Mouse (Mus musculus): Measurements from ENCODE around the gene Crmp1. TPM values are rescaled to one million over a fixed set of nuclear protein-coding genes. Genes with fewer than 3 reads are reported as not detected.

The Crmp1 gene
- polyA plus RNA-seq, 1 experiment from 2014 or later, result 11.8 TPM

- Histone ChIP-seq H3K9ac (no peak overlapping the region), H3K4me2 (no peak overlapping the region), H3K4me1 (replicated peaks) (no peaks in the 10 kb centered on the region), H3K27me3 (replicated peaks) (peaks cover 3% of the 10 kb centered on the region; the same call in 1 of the 2 replicates), H3K4me3 (no peak overlapping the region), H3K36me3 (no peaks in the 10 kb centered on the region), H3K27ac (ENCODE audit: poor library complexity, severe bottlenecking) (no peak overlapping the region), H3K9me3 (replicated peaks) (no peaks in the 10 kb centered on the region)
- no peak for ATAC-seq (ENCODE audit: insufficient number of reproducible peaks, low FRiP score)
- WGBS, result 76% methylated on average over 6 of the region's 6 CpGs
These were observed 27.1 kb upstream of the Crmp1 start for GRCm38 (mm10) chr5:37214614-37215013.

GRCm38 (mm10) chr5:37215276-37215675 is 26.5 kb upstream of the Crmp1 start:
- Histone ChIP-seq H3K27ac (ENCODE audit: poor library complexity, severe bottlenecking) (no peak overlapping the region), H3K36me3 (no peaks in the 10 kb centered on the region), H3K9me3 (replicated peaks) (no peaks in the 10 kb centered on the region), H3K4me3 (no peak overlapping the region), H3K9ac (no peak overlapping the region), H3K4me2 (no peak overlapping the region), H3K4me1 (replicated peaks) (no peaks in the 10 kb centered on the region), H3K27me3 (replicated peaks) (peaks cover 3% of the 10 kb centered on the region; the same call in 1 of the 2 replicates)
- ATAC-seq (ENCODE audit: insufficient number of reproducible peaks, low FRiP score), result no peak
- 81% methylated on average over 7 of the region's 7 CpGs for WGBS

- H3K4me1 ChIP-seq (replicated peaks), result no peaks in the 10 kb centered on the region
- H3K27ac ChIP-seq (ENCODE audit: poor library complexity, severe bottlenecking), result no peak overlapping the region
- H3K4me2 ChIP-seq, result no peak overlapping the region
- H3K36me3 ChIP-seq, result no peaks in the 10 kb centered on the region
- no peak overlapping the region for H3K4me3 ChIP-seq
- H3K27me3 ChIP-seq (replicated peaks), result peaks cover 7% of the 10 kb centered on the region; the same call in 1 of the 2 replicates
- no peak for ATAC-seq (ENCODE audit: insufficient number of reproducible peaks, low FRiP score)
- WGBS, result 46% methylated on average over 5 of the region's 5 CpGs
- H3K9me3 ChIP-seq (replicated peaks), result no peaks in the 10 kb centered on the region
- no peak overlapping the region for H3K9ac ChIP-seq
These were observed 22.1 kb upstream of the Crmp1 start for GRCm38 (mm10) chr5:37219615-37220014.

- 71% methylated on average over 5 of the region's 5 CpGs for WGBS
These were observed 21.2 kb upstream of the Crmp1 start for GRCm38 (mm10) chr5:37220575-37220974.

GRCm38 (mm10) chr5:37221563-37221962 is 20.2 kb upstream of the Crmp1 start:
- WGBS, result 58% methylated on average over 6 of the region's 6 CpGs
- no peak overlapping the region for H3K9ac ChIP-seq
- H3K9me3 ChIP-seq (replicated peaks), result no peaks in the 10 kb centered on the region
- H3K4me1 ChIP-seq (replicated peaks), result 0 out of 2 replicates have a peak, but pooled peaks cover 8% of the 10 kb centered on the region
- H3K4me3 ChIP-seq, result no peak overlapping the region
- H3K27ac ChIP-seq (ENCODE audit: poor library complexity, severe bottlenecking), result no peak overlapping the region
- H3K27me3 ChIP-seq (replicated peaks), result peaks cover 7% of the 10 kb centered on the region; the same call in 1 of the 2 replicates
- no peaks in the 10 kb centered on the region for H3K36me3 ChIP-seq
- ATAC-seq (ENCODE audit: insufficient number of reproducible peaks, low FRiP score), result no peak
- no peak overlapping the region for H3K4me2 ChIP-seq

More at GRCm38 (mm10) chr5:37220575-37220974, 21.2 kb upstream of the Crmp1 start:
- no peaks in the 10 kb centered on the region for H3K9me3 ChIP-seq (replicated peaks)
- H3K4me2 ChIP-seq, result no peak overlapping the region
- H3K27me3 ChIP-seq (replicated peaks), result peaks cover 7% of the 10 kb centered on the region; the same call in 1 of the 2 replicates
- no peak overlapping the region for H3K9ac ChIP-seq
- 0 out of 2 replicates have a peak, but pooled peaks cover 1% of the 10 kb centered on the region for H3K4me1 ChIP-seq (replicated peaks)
- H3K27ac ChIP-seq (ENCODE audit: poor library complexity, severe bottlenecking), result no peak overlapping the region
- no peaks in the 10 kb centered on the region for H3K36me3 ChIP-seq
- H3K4me3 ChIP-seq, result no peak overlapping the region
- ATAC-seq (ENCODE audit: insufficient number of reproducible peaks, low FRiP score), result no peak

GRCm38 (mm10) chr5:37222316-37222715 is 19.4 kb upstream of the Crmp1 start:
- Histone ChIP-seq H3K36me3 (no peaks in the 10 kb centered on the region), H3K4me2 (no peak overlapping the region), H3K4me3 (no peak overlapping the region), H3K9me3 (replicated peaks) (no peaks in the 10 kb centered on the region), H3K9ac (no peak overlapping the region), H3K27me3 (replicated peaks) (peaks cover 7% of the 10 kb centered on the region; the same call in 1 of the 2 replicates), H3K4me1 (replicated peaks) (peaks cover 8% of the 10 kb centered on the region; the same call in 1 of the 2 replicates), H3K27ac (ENCODE audit: poor library complexity, severe bottlenecking) (no peak overlapping the region)
- ATAC-seq (ENCODE audit: insufficient number of reproducible peaks, low FRiP score), result no peak
- WGBS, result 65% methylated on average over 8 of the region's 8 CpGs

- peaks cover 13% of the 10 kb centered on the region for H3K27me3 ChIP-seq (replicated peaks)
- H3K4me3 ChIP-seq, result no peak overlapping the region
- no peak overlapping the region for H3K27ac ChIP-seq (ENCODE audit: poor library complexity, severe bottlenecking)
- no peak overlapping the region for H3K4me2 ChIP-seq
- ATAC-seq (ENCODE audit: insufficient number of reproducible peaks, low FRiP score), result no peak
- peaks cover 16% of the 10 kb centered on the region; the same call in 1 of the 2 replicates for H3K4me1 ChIP-seq (replicated peaks)
- WGBS, result 81% methylated on average over 1 of the region's 1 CpGs
- no peaks in the 10 kb centered on the region for H3K9me3 ChIP-seq (replicated peaks)
- H3K9ac ChIP-seq, result no peak overlapping the region
- no peaks in the 10 kb centered on the region for H3K36me3 ChIP-seq
These were observed 16.0 kb upstream of the Crmp1 start for GRCm38 (mm10) chr5:37225708-37226107.

GRCm38 (mm10) chr5:37227956-37228680 is 13.6 kb upstream of the Crmp1 start:
- H3K4me3 ChIP-seq, result no peak overlapping the region
- H3K4me1 ChIP-seq (replicated peaks), result peaks cover 16% of the 10 kb centered on the region; the same call in 1 of the 2 replicates
- WGBS, result 31% methylated on average over 6 of the region's 6 CpGs
- no peak overlapping the region for H3K4me2 ChIP-seq
- no peaks in the 10 kb centered on the region for H3K9me3 ChIP-seq (replicated peaks)
- H3K27me3 ChIP-seq (replicated peaks), result peaks cover 24% of the 10 kb centered on the region
- no peak for ATAC-seq (ENCODE audit: insufficient number of reproducible peaks, low FRiP score)
- no peak overlapping the region for H3K27ac ChIP-seq (ENCODE audit: poor library complexity, severe bottlenecking)
- H3K9ac ChIP-seq, result no peak overlapping the region
- no peaks in the 10 kb centered on the region for H3K36me3 ChIP-seq

GRCm38 (mm10) chr5:37228894-37229293 is 12.8 kb upstream of the Crmp1 start:
- Histone ChIP-seq H3K27ac (ENCODE audit: poor library complexity, severe bottlenecking) (no peak overlapping the region), H3K9me3 (replicated peaks) (no peaks in the 10 kb centered on the region), H3K4me3 (no peak overlapping the region), H3K9ac (no peak overlapping the region), H3K4me1 (replicated peaks) (peaks cover 16% of the 10 kb centered on the region), H3K36me3 (no peaks in the 10 kb centered on the region), H3K27me3 (replicated peaks) (peaks cover 24% of the 10 kb centered on the region), H3K4me2 (no peak overlapping the region)
- ATAC-seq (ENCODE audit: insufficient number of reproducible peaks, low FRiP score), result no peak
- 66% methylated on average over 7 of the region's 7 CpGs for WGBS

GRCm38 (mm10) chr5:37233010-37233557 is 8.7 kb upstream of the Crmp1 start:
- Histone ChIP-seq H3K9me3 (replicated peaks) (no peaks in the 10 kb centered on the region), H3K4me2 (no peak overlapping the region; the same call in 1 of the 2 replicates), H3K4me3 (no peak overlapping the region), H3K36me3 (no peaks in the 10 kb centered on the region), H3K27ac (ENCODE audit: poor library complexity, severe bottlenecking) (no peak overlapping the region), H3K27me3 (replicated peaks) (peaks cover 51% of the 10 kb centered on the region), H3K4me1 (replicated peaks) (peaks cover 3% of the 10 kb centered on the region), H3K9ac (no peak overlapping the region)
- no peak for ATAC-seq (ENCODE audit: insufficient number of reproducible peaks, low FRiP score)
- WGBS, result 32% methylated on average over 9 of the region's 9 CpGs

- Histone ChIP-seq H3K27me3 (replicated peaks) (peaks cover 71% of the 10 kb centered on the region), H3K4me2 (no peak overlapping the region), H3K36me3 (no peaks in the 10 kb centered on the region), H3K4me1 (replicated peaks) (peaks cover 10% of the 10 kb centered on the region), H3K4me3 (no peak overlapping the region), H3K9me3 (replicated peaks) (no peaks in the 10 kb centered on the region), H3K27ac (ENCODE audit: poor library complexity, severe bottlenecking) (no peak overlapping the region), H3K9ac (no peak overlapping the region)
- 20% methylated on average over 2 of the region's 2 CpGs for WGBS
- ATAC-seq (ENCODE audit: insufficient number of reproducible peaks, low FRiP score), result no peak
These were observed 3.1 kb upstream of the Crmp1 start for GRCm38 (mm10) chr5:37238654-37239053.
